Mouse (Mus musculus) heart, adult 2 months (tissue): Measurements from ENCODE around the gene Gins2.

Experiments
- CTCF ChIP-seq: fragments of 200-600 bp; IDR thresholded peaks from 2 replicates; pipeline ENCODE4 v1.8.1; 2022; ENCODE audit warnings: antibody characterized with exemption, mild to moderate bottlenecking, moderate library complexity
- POLR2A ChIP-seq: fragments of 200-500 bp; IDR thresholded peaks from 2 replicates; pipeline ENCODE4 v1.6.1; 2011; ENCODE audit warnings: mild to moderate bottlenecking, low read depth, low read length, control low read depth; ENCODE audit not compliant: insufficient read depth

GRCm38 (mm10) chr8:120565151-120565711 lies 23.9 kb downstream of the Gins2 start:
- TF ChIP-seq CTCF = no peak
- no peak for TF ChIP-seq POLR2A
